23 mouse cellular contexts compared by ENCODE assay signal in the genomic region with DNA sequence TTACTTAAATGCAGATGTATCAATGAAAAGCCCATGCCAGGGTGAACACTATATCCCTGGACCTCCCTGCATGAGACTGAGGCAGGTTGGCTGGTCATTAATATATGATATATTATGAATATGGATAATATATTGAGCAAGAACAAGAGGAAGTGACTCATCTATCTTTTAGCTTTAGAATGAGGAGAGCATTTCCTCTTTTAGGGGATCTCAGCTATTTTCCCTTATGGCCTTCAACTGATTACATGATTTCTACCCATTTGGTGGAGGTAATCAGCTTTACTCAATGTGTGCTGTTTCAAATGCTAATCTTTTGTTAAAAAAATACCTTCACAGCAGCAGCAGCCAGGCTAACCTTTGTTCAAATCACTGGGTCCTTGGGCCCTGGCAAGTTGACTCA. TPM values are rescaled to one million over a fixed set of nuclear protein-coding genes. Genes with fewer than 3 reads are reported as not detected.
"Had no signal": no experiment of that assay in that cellular context is flagged by ENCODE, and none has a peak within 500 bp of the region (broad histone marks: within the 10 kb centered on the region; RNA-seq: fewer than 3 reads in every experiment).

No protein-coding gene starts in this region.

- H3K4me1 ChIP-seq: limb, embryonic 10.5 days; midbrain, embryonic 13.5 days; neural tube, embryonic 15.5 days had no signal

- H3K4me2 ChIP-seq: liver, embryonic 11.5 days; liver, embryonic 15.5 days; lung, embryonic 14.5 days; midbrain, embryonic 13.5 days; neural tube, embryonic 15.5 days had no signal

- H3K9ac ChIP-seq: liver, embryonic 15.5 days; lung, embryonic 14.5 days; midbrain, embryonic 13.5 days; neural tube, embryonic 15.5 days had no signal

- H3K4me3 ChIP-seq: layer of hippocampus, adult 2 months; limb, embryonic 10.5 days; liver, embryonic 15.5 days; midbrain, embryonic 13.5 days; myocyte; neural tube, embryonic 15.5 days had no signal

- H3K9me3 ChIP-seq: limb, embryonic 10.5 days; liver, embryonic 15.5 days; midbrain, embryonic 13.5 days; neural tube, embryonic 15.5 days had no signal

- H3K27me3 ChIP-seq: liver, embryonic 15.5 days; midbrain, embryonic 13.5 days; neural tube, embryonic 15.5 days had no signal

- ATAC-seq: intestine, embryonic 16.5 days; midbrain, embryonic 13.5 days had no signal

- H3K36me3 ChIP-seq: limb, embryonic 10.5 days; liver, embryonic 15.5 days; midbrain, embryonic 13.5 days; neural tube, embryonic 15.5 days had no signal

- H3K27ac ChIP-seq: layer of hippocampus, adult 2 months; limb, embryonic 10.5 days; liver, embryonic 15.5 days; midbrain, embryonic 13.5 days; neural tube, embryonic 15.5 days had no signal

- DNase-seq: kidney, adult 8-10 months; kidney, postnatal 10 days; kidney, postnatal 4 days; lung, embryonic 14.5 days; lung, postnatal 10 days; lung, postnatal 4 days; thymus, adult 18-20 months; thymus, postnatal 25 days had no signal

RNA-seq across cellular contexts. Expression of a gene that starts 18.0 kb away (rescaled TPM):
- total RNA-seq: layer of hippocampus, adult 2 months; layer of hippocampus, postnatal 14 days; left cerebral cortex, adult 18-20 months; left cerebral cortex, postnatal 14 days; midbrain, postnatal 0 days had no signal
- polyA plus RNA-seq: limb, embryonic 10.5 days; lung, embryonic 14.5 days; midbrain, embryonic 13.5 days; midbrain, postnatal 0 days; neural tube, embryonic 11.5 days; stomach, embryonic 14.5 days; urinary bladder, adult 2 months had no signal

RNA-seq across cellular contexts. Expression of a gene that starts 20.5 kb away (rescaled TPM):
- total RNA-seq: layer of hippocampus, adult 2 months; layer of hippocampus, postnatal 14 days; left cerebral cortex, adult 18-20 months; left cerebral cortex, postnatal 14 days; midbrain, postnatal 0 days had no signal
- polyA plus RNA-seq: intestine, embryonic 16.5 days; limb, embryonic 10.5 days; liver, embryonic 11.5 days; liver, embryonic 15.5 days; lung, embryonic 14.5 days; midbrain, embryonic 13.5 days; midbrain, postnatal 0 days; myocyte; neural tube, embryonic 11.5 days; neural tube, embryonic 15.5 days; stomach, embryonic 14.5 days; urinary bladder, adult 2 months had no signal
